Mouse (Mus musculus): ENCODE data around the gene Cp. TPM values are rescaled to one million over a fixed set of nuclear protein-coding genes. Genes with fewer than 3 reads are reported as not detected.

Cp gene
- total and polyA plus RNA-seq, 3 experiments: 0.28 to 4.8 (median 0.33) TPM

- TF ChIP-seq JUND (conservative IDR thresholded peaks at IDR 0.05; ENCODE audit: low read depth, low read length): 0 out of 2 replicates have a peak, but pooled peaks have one; percentile 3
- no peak for TF ChIP-seq EP300 (IDR thresholded peaks at IDR 0.05; ENCODE audit: low read length)
- no peak for TF ChIP-seq BHLHE40 (IDR thresholded peaks at IDR 0.05; ENCODE audit: low read depth, low read length)
Observed at GRCm38 (mm10) chr3:20027788-20028187, 70.9 kb downstream of the Cp start (continued).

- H3K4me2 ChIP-seq (ENCODE audit: insufficient read depth, low read depth, poor library complexity, severe bottlenecking): no peak overlapping the region
- peak; percentile 25 for DNase-seq (ENCODE audit: extremely low read depth)
- in situ Hi-C loops (cut with MboI; ENCODE audit: low pct_ligation_motif_present, low pct_unique_long_range_greater_than_20kb, low sequenced_read_pairs): no loop called here
Observed at GRCm38 (mm10) chr3:20028640-20029039, 71.8 kb downstream of the Cp start.

GRCm38 (mm10) chr3:20030807-20031206 is 74.0 kb downstream of the Cp start:
- Histone ChIP-seq H3K4me3 (replicated peaks in 1 of 3; ENCODE audit: low read depth in 2 of 3, low read length in 2 of 3, poor library complexity in 1 of 3) (no peak overlapping the region), H3K9ac (ENCODE audit: insufficient read depth, low read depth) (no peak overlapping the region)
- in situ Hi-C loops (cut with MboI; ENCODE audit: low pct_ligation_motif_present, low pct_unique_long_range_greater_than_20kb, low sequenced_read_pairs): no loop called here

More at GRCm38 (mm10) chr3:20028640-20029039, 71.8 kb downstream of the Cp start:
- Histone ChIP-seq H3K9me3 (replicated peaks; ENCODE audit: low read length) (no peaks in the 10 kb centered on the region), H3K9ac (ENCODE audit: insufficient read depth, low read depth) (no peak overlapping the region), H3K79me2 (replicated peaks; ENCODE audit: control insufficient read depth, extremely low read depth, insufficient read depth, poor library complexity, severe bottlenecking) (peaks cover 18% of the 10 kb centered on the region), H3K4me1 (ENCODE audit: control insufficient read depth in 1 of 2, insufficient read depth in 2 of 2) (peaks cover 22 to 70% of the 10 kb centered on the region in 2 experiments), H3K36me3 (replicated peaks in 1 of 2; ENCODE audit: control insufficient read depth in 1 of 2, insufficient read depth in 1 of 2, low read length in 1 of 2) (peaks cover 19 to 31% of the 10 kb centered on the region in 2 experiments), H3K4me3 (replicated peaks in 1 of 3; ENCODE audit: low read depth in 2 of 3, low read length in 2 of 3, poor library complexity in 1 of 3) (no peak overlapping the region), H3K27ac (ENCODE audit: insufficient read depth, low read depth) (no peak overlapping the region), H3K27me3 (replicated peaks) (no peaks in the 10 kb centered on the region)
- TF ChIP-seq E2F4 (IDR thresholded peaks at IDR 0.05; ENCODE audit: insufficient replicate concordance, low read depth, low read length) (no peak), MAX (IDR thresholded peaks at IDR 0.05; ENCODE audit: low read length) (no peak), MAZ (IDR thresholded peaks at IDR 0.05; ENCODE audit: low read depth, low read length) (no peak), MYC (IDR thresholded peaks at IDR 0.05; ENCODE audit: low read depth, low read length) (no peak), MXI1 (IDR thresholded peaks at IDR 0.05; ENCODE audit: low read depth, low read length) (no peak), IRF4 (IDR thresholded peaks at IDR 0.05; ENCODE audit: low read depth, low read length) (peak; percentile 77), EP300 (IDR thresholded peaks at IDR 0.05; ENCODE audit: low read length) (peak; percentile 86), JUND (conservative IDR thresholded peaks at IDR 0.05; ENCODE audit: low read depth, low read length) (no peak), ZNF384 (IDR thresholded peaks at IDR 0.05; ENCODE audit: low read depth, low read length) (peak; percentile 47; the same call in 1 of the 2 replicates), HCFC1 (IDR thresholded peaks at IDR 0.05; ENCODE audit: low read depth, low read length) (no peak), SMC3 (IDR thresholded peaks at IDR 0.05; ENCODE audit: low read depth, low read length) (no peak), POLR2AphosphoS2 (IDR thresholded peaks at IDR 0.05; ENCODE audit: low read depth, low read length) (no peak), MEF2A (IDR thresholded peaks at IDR 0.05; ENCODE audit: borderline replicate concordance, low read depth, low read length) (no peak), RCOR1 (conservative IDR thresholded peaks at IDR 0.05; ENCODE audit: low read depth, low read length) (no peak), POLR2A (IDR thresholded peaks at IDR 0.05; ENCODE audit: low read depth, low read length) (no peak)
- dilution Hi-C loops (cut with MboI; ENCODE audit: extremely low pct_ligation_motif_present, extremely low pct_unique_long_range_greater_than_20kb, low sequenced_read_pairs): no loop called here

More at GRCm38 (mm10) chr3:20030807-20031206, 74.0 kb downstream of the Cp start:
- Histone ChIP-seq H3K9me3 (replicated peaks; ENCODE audit: low read length) (no peaks in the 10 kb centered on the region), H3K27ac (ENCODE audit: insufficient read depth, low read depth) (no peak overlapping the region), H3K27me3 (replicated peaks) (no peaks in the 10 kb centered on the region), H3K4me2 (ENCODE audit: insufficient read depth, low read depth, poor library complexity, severe bottlenecking) (no peak overlapping the region), H3K36me3 (replicated peaks in 1 of 2; ENCODE audit: control insufficient read depth in 1 of 2, insufficient read depth in 1 of 2, low read length in 1 of 2) (peaks cover 0 to 11% of the 10 kb centered on the region in 2 experiments), H3K4me1 (ENCODE audit: control insufficient read depth in 1 of 2, insufficient read depth in 2 of 2) (peaks cover 17 to 63% of the 10 kb centered on the region in 2 experiments), H3K79me2 (replicated peaks; ENCODE audit: control insufficient read depth, extremely low read depth, insufficient read depth, poor library complexity, severe bottlenecking) (peaks cover 29% of the 10 kb centered on the region)
- TF ChIP-seq HCFC1 (IDR thresholded peaks at IDR 0.05; ENCODE audit: low read depth, low read length): no peak
- no peak for TF ChIP-seq MYC (IDR thresholded peaks at IDR 0.05; ENCODE audit: low read depth, low read length)
- no peak for TF ChIP-seq SMC3 (IDR thresholded peaks at IDR 0.05; ENCODE audit: low read depth, low read length)
- TF ChIP-seq TBP (conservative IDR thresholded peaks at IDR 0.05; ENCODE audit: low read depth, low read length): no peak
- TF ChIP-seq POLR2A (IDR thresholded peaks at IDR 0.05; ENCODE audit: low read depth, low read length): no peak
- no peak for TF ChIP-seq NELFE (IDR thresholded peaks at IDR 0.05; ENCODE audit: low read depth, low read length)
- dilution Hi-C loops (cut with MboI; ENCODE audit: extremely low pct_ligation_motif_present, extremely low pct_unique_long_range_greater_than_20kb, low sequenced_read_pairs): no loop called here
- no peak for DNase-seq (ENCODE audit: extremely low read depth)
